Mouse (Mus musculus) hindbrain, embryonic 13.5 days (tissue): ENCODE measurements at regions not wholly inside any gene's neighbourhood (a gene's known extent, or its start where the extent isn't known, plus 50 kb on each side); places are given as distances from the start of the nearest gene placed in this dataset.

Experiments
- ATAC-seq: fragments of 200-750 bp; cut with Nextera tagmentation; 2 replicates; pipeline ENCODE4 v1.8.0; 2017; ENCODE audit warnings: moderate TSS enrichment; ENCODE audit not compliant: low FRiP score
- H3K27ac ChIP-seq: fragments of 300-500 bp; sonication (generic); 2 replicates; pipeline ENCODE4 v1.5.1; 2015; ENCODE audit warnings: inconsistent platforms, mild to moderate bottlenecking, moderate library complexity
- H3K27me3 ChIP-seq: fragments of 300-500 bp; sonication (generic); 2 replicates; pipeline ENCODE4 v1.6.1; 2015; ENCODE audit warnings: mild to moderate bottlenecking, inconsistent platforms
- H3K36me3 ChIP-seq: fragments of 300-500 bp; sonication (generic); 2 replicates; pipeline ENCODE4 v1.6.1; 2015; ENCODE audit warnings: mild to moderate bottlenecking, inconsistent platforms
- H3K4me1 ChIP-seq: fragments of 300-500 bp; sonication (generic); replicated peaks from 2 replicates; pipeline ENCODE4 v1.6.1; 2015; ENCODE audit warnings: inconsistent platforms
- H3K4me2 ChIP-seq: fragments of 300-500 bp; sonication (generic); 2 replicates; pipeline ENCODE4 v1.6.1; 2015; ENCODE audit warnings: inconsistent platforms, mild to moderate bottlenecking, moderate library complexity
- H3K4me3 ChIP-seq: fragments of 300-500 bp; sonication (generic); 2 replicates; pipeline ENCODE4 v1.5.1; 2015; ENCODE audit warnings: mild to moderate bottlenecking, inconsistent platforms
- H3K9ac ChIP-seq: fragments of 300-500 bp; sonication (generic); 2 replicates; pipeline ENCODE4 v1.6.1; 2015; ENCODE audit warnings: mild to moderate bottlenecking, inconsistent platforms
- H3K9me3 ChIP-seq: fragments of 300-500 bp; sonication (generic); 2 replicates; pipeline ENCODE4 v1.6.1; 2016; ENCODE audit warnings: inconsistent platforms
- WGBS: fragments of 180-500 bp; shearing (Covaris S2); methylation state at CpG from one replicate; pipeline ENCODE4 v1.1.7; 2015; 5-methylcytosine and 5-hydroxymethylcytosine counted together

DNA sequence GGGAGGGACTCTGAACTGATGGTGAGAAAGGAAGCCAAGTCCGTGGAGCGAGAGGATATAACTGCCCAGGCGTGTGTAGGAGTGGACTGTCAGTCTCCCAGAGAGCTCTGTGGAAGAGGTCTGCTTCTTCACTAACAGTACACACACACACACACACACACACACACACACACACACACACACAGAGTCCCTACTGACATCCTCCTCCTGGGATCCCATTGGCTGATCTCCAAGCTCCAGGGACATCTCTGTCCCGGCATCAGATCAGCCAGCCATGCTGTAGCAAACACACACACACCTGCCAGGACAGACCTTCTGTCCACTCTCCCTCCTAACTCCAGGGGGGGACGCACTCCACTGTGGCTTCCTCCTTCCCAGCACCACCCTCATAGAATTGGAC, 401.5 kb downstream of the Sox9 start:
- peak overlapping the region; percentile 78 for H3K27ac ChIP-seq
- WGBS, result 35% methylated on average over 5 of the region's 5 CpGs
- no peak for ATAC-seq
- no peak overlapping the region for H3K4me3 ChIP-seq
- H3K27me3 ChIP-seq, result 0 out of 2 replicates have a peak, but pooled peaks cover 5% of the 10 kb centered on the region
- H3K9me3 ChIP-seq, result no peaks in the 10 kb centered on the region
- H3K9ac ChIP-seq, result peak overlapping the region; percentile 13; the same call in 1 of the 2 replicates
- H3K4me1 ChIP-seq, result peaks cover 85% of the 10 kb centered on the region
- no peaks in the 10 kb centered on the region for H3K36me3 ChIP-seq
- H3K4me2 ChIP-seq, result no peak overlapping the region

DNA sequence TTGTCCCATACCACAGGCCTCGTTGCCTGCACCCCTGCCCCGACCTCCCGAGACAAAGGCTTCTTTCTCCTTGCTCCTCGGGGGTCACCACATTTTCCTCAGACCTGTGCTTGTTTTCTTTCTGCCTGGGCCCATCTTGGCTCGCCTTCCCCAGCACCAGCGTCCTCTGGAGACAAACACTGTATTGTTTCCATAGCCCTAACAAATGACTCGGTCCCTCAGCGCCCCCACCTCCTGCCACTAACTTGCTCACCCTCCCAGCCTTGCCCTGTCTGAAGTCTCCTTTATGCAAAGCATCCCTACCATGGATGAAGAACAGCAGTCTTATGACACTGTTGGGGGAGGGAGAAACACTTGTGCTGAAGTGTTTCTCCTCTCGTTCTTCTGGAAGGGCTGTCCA, 402.1 kb downstream of the Sox9 start:
- WGBS, result 3% methylated on average over 9 of the region's 9 CpGs
- peak overlapping the region; percentile 78 for H3K27ac ChIP-seq
- H3K9me3 ChIP-seq, result no peaks in the 10 kb centered on the region
- peak overlapping the region; percentile 13; the same call in 1 of the 2 replicates for H3K9ac ChIP-seq
- H3K4me1 ChIP-seq, result peaks cover 85% of the 10 kb centered on the region
- no peaks in the 10 kb centered on the region for H3K36me3 ChIP-seq
- 0 out of 2 replicates have a peak, but pooled peaks cover 5% of the 10 kb centered on the region for H3K27me3 ChIP-seq
- no peak overlapping the region for H3K4me3 ChIP-seq
- no peak overlapping the region for H3K4me2 ChIP-seq
- ATAC-seq, result no peak

DNA sequence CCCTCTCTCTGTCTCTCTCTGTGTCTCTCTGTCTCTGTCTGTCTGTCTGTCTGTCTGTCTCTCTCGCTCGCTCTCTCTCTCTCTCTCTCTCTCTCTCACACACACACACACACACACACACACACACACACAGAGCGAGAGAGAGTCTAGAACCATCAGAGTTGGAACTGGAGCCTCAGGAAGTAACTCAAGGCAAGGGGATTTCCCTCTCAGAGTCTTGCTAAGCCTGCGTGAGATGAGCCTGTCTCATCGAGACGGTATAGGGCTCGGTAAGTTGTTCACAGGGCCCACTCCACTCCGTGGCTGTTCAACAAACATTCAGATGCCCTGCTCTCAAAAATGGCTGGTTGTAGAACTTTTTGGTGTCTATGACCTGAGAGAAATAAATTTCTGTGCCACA, 405.4 kb downstream of the Sox9 start:
- H3K4me1 ChIP-seq, result peaks cover 76% of the 10 kb centered on the region

DNA sequence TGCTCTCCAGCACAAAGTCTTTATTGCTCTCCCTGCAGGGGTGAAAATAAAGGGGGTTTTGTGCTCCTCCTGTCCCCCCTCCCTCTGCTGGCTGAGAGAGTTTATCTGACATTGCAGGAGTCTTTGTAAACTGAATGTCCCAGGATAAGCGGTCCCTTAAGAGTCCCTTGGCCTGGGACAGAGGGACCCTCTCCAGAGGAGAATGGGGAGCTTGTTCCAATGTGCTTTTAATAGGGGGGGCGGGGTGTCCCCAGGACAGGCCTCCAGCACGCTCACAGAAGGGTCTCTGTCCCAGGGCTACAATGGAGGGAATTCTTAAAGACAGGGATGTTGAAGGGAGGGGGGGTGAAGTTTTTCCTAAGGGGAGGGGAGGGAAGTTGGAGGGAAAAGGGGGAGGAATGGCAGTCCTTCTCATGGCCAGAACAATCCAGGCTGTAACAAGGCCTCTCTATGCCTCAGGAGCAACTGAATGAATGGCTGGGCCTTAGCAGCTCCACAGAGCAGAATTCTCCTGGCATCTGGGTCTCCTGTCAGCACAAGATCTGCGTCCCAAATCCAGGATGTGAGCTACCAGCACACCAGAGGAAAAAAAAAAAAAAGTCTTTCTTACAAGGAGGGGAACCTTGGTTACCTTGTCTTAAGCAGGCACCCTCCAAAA, 406.4 kb downstream of the Sox9 start:
- no peak overlapping the region for H3K4me3 ChIP-seq
- no peaks in the 10 kb centered on the region for H3K36me3 ChIP-seq
- no peaks in the 10 kb centered on the region for H3K9me3 ChIP-seq
- H3K9ac ChIP-seq, result no peak overlapping the region; the same call in 1 of the 2 replicates
- no peak overlapping the region for H3K4me2 ChIP-seq
- WGBS, result 22% methylated on average over 4 of the region's 4 CpGs
- peak overlapping the region; percentile 79 for H3K27ac ChIP-seq
- H3K4me1 ChIP-seq, result peaks cover 78% of the 10 kb centered on the region
- ATAC-seq, result peak; percentile 85
- 0 out of 2 replicates have a peak, but pooled peaks cover 3% of the 10 kb centered on the region for H3K27me3 ChIP-seq

More for the DNA sequence above, 405.4 kb downstream of the Sox9 start:
- 0 out of 2 replicates have a peak, but pooled peaks cover 3% of the 10 kb centered on the region for H3K27me3 ChIP-seq
- 65% methylated on average over 8 of the region's 8 CpGs for WGBS
- no peak overlapping the region for H3K9ac ChIP-seq
- peak overlapping the region; percentile 35; the same call in 1 of the 2 replicates for H3K27ac ChIP-seq
- no peaks in the 10 kb centered on the region for H3K36me3 ChIP-seq
- ATAC-seq, result no peak
- H3K4me3 ChIP-seq, result no peak overlapping the region
- no peaks in the 10 kb centered on the region for H3K9me3 ChIP-seq
- no peak overlapping the region for H3K4me2 ChIP-seq

DNA sequence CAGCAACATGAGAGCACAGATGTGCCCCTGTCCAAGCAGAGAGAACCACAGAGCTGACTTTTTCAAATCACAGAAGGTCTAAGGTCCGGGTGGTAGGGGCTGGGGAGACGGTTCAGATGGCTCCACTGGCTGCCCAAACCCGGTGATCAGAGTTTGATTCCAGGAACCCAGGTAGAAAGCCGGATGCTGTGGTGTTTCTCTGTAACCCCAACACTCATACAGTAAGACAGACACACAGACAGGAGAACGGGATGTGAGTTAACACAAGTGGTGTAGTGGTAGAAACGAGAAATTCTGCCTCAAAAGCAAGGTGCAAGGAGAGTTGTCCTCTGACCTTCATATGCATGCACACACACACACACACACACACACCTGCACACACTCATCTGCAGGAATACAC, 408.0 kb downstream of the Sox9 start:
- Histone ChIP-seq H3K27me3 (0 out of 2 replicates have a peak, but pooled peaks cover 3% of the 10 kb centered on the region), H3K9ac (no peak overlapping the region), H3K4me3 (no peak overlapping the region), H3K4me2 (no peak overlapping the region), H3K36me3 (no peaks in the 10 kb centered on the region), H3K4me1 (peaks cover 67% of the 10 kb centered on the region), H3K27ac (no peak overlapping the region), H3K9me3 (no peaks in the 10 kb centered on the region)
- 92% methylated on average over 6 of the region's 6 CpGs for WGBS
- ATAC-seq, result no peak

DNA sequence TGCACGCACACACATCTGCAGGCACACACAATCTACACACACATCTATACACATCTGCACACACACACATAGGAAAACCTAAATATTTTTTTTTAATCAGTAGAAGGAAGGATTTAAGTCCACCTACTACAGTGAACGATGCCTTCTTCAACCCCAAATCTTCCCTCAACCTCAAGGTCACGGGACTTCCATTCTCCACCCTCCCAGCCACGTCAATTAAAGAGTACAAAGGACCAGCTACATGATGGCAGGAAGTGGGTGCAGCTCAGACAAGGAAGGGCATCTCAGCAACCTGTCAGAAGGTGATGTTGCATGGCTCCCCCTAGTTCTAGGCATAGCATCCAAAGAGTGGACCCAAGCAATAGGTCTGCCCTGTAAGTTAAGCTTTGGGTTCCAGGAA, 408.5 kb downstream of the Sox9 start:
- no peak overlapping the region for H3K27ac ChIP-seq
- no peak overlapping the region for H3K4me2 ChIP-seq
- WGBS, result 86% methylated on average over 4 of the region's 4 CpGs
- no peaks in the 10 kb centered on the region for H3K36me3 ChIP-seq
- peaks cover 68% of the 10 kb centered on the region for H3K4me1 ChIP-seq
- 0 out of 2 replicates have a peak, but pooled peaks cover 3% of the 10 kb centered on the region for H3K27me3 ChIP-seq
- ATAC-seq, result no peak
- no peak overlapping the region for H3K4me3 ChIP-seq
- H3K9ac ChIP-seq, result no peak overlapping the region
- no peaks in the 10 kb centered on the region for H3K9me3 ChIP-seq

DNA sequence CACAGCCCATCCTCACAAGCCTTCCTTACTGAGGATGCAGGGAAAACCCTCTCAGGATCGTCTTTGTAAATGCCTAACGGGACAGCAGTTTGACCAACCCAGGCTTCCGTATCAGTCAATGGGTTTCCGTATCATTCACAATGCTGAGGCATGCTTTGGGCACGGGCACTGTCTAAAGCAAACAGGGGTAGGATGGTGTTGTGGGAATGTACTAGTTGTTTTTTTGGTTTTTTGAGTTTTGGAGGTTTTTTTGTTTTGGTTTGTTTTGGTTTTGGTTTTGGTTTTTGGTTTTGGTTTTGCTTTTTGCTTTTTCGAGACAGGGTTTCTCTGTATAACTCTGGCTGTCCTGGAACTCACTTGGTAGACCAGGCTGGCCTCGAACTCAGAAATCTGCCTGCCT, 409.0 kb downstream of the Sox9 start:
- Histone ChIP-seq H3K27ac (no peak overlapping the region), H3K36me3 (no peaks in the 10 kb centered on the region), H3K4me2 (no peak overlapping the region), H3K27me3 (0 out of 2 replicates have a peak, but pooled peaks cover 3% of the 10 kb centered on the region), H3K9me3 (no peaks in the 10 kb centered on the region), H3K4me1 (peaks cover 63% of the 10 kb centered on the region), H3K9ac (no peak overlapping the region), H3K4me3 (no peak overlapping the region)
- ATAC-seq, result no peak
- WGBS, result 93% methylated on average over 7 of the region's 7 CpGs

DNA sequence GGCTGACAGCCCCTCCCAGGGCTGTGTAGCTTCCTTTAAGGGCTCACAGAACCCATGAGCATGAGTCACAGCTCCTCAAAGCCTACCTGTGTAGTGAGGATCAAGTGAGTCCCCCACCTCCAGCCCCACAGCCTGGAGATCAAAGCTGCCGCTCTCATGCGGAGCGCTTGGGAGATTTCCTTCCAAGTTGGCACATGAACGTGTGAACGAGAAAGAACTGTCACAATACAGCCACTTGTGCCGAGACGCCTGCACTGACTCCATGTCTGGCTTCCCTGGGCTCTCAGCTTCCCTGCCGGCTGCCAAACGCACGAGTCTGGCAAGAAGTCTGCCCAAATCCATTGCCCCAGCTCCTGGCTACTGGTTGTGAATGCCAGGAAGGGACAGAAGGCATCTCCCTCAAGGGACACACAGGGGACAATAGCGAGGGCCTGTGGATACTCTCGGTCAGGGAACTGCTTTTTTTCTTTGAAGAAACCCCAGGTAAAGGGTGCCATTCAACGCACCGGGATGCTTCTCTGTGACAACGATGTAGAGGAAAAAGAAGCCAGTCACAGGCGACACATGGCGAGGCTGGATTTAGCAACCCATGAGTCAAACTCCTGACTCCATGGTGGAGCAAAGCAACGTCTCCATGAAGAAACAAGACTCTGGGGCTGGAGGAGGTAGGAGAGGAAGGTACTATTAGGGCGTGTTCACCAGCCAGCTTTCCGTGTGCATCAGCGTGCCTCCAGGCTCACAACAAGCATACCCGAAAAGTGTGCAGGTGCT, 410.2 kb downstream of the Sox9 start:
- 68% methylated on average over 22 of the region's 22 CpGs for WGBS
- no peak overlapping the region for H3K9ac ChIP-seq
- no peaks in the 10 kb centered on the region for H3K36me3 ChIP-seq
- H3K4me3 ChIP-seq, result no peak overlapping the region
- H3K4me2 ChIP-seq, result no peak overlapping the region
- H3K4me1 ChIP-seq, result peaks cover 63% of the 10 kb centered on the region
- no peaks in the 10 kb centered on the region for H3K9me3 ChIP-seq
- ATAC-seq, result no peak
- peak overlapping the region; percentile 40 for H3K27ac ChIP-seq
- H3K27me3 ChIP-seq, result no peaks in the 10 kb centered on the region

DNA sequence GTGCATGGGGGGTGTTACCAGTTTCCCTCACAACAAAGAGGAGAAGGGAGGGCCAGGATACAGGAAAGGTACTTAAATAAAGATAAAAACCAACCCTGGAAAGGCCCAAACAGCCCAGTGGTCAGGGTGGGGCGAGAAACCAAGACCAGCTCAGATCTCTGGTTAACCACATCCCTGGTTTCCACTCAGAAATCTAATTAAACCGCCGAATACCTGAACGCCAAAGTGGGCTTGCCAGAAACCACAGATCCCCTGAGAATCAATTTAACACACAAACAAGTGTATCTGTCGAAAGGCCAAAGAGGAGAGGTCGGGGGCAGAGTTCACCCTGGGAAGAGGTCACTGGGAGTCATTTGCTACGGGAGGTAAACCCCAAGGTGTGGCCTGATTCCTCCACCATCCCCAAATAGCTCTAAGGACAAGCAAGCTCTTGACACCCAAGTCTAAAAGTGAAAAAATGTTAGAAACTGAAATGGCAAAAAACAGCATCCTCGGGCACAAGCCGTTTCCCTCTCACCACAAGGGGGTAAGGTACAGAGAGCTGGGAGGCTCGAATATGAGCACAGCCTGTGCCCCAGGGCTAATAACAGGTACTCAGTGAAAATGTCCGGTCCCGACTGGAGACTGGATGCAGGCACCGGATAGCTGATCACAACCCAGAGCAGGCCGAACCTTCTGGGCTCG, 412.3 kb downstream of the Sox9 start:
- Histone ChIP-seq H3K36me3 (no peaks in the 10 kb centered on the region), H3K4me2 (no peak overlapping the region), H3K4me3 (no peak overlapping the region), H3K27me3 (0 out of 2 replicates have a peak, but pooled peaks cover 3% of the 10 kb centered on the region), H3K27ac (no peak overlapping the region), H3K4me1 (peaks cover 62% of the 10 kb centered on the region), H3K9me3 (no peaks in the 10 kb centered on the region), H3K9ac (no peak overlapping the region)
- 77% methylated on average over 15 of the region's 15 CpGs for WGBS
- ATAC-seq, result no peak
